Mouse (Mus musculus) kidney, postnatal 36 days (tissue): ENCODE results near the gene Fhl2.

ENCODE experiments used
- DNase-seq, 2 experiments: peaks; one replicate each; pipeline ENCODE4 v3.0.0; 2021 to 2022; ENCODE audit warnings: mixed read lengths in 2 of 2

Gene Fhl2

GRCm38 (mm10) chr1:43196661-43197241 is at the start of gene Fhl2:
TSS of gene Fhl2 (minus strand) at chr1:43196984.
- no peak for DNase-seq

DNA sequence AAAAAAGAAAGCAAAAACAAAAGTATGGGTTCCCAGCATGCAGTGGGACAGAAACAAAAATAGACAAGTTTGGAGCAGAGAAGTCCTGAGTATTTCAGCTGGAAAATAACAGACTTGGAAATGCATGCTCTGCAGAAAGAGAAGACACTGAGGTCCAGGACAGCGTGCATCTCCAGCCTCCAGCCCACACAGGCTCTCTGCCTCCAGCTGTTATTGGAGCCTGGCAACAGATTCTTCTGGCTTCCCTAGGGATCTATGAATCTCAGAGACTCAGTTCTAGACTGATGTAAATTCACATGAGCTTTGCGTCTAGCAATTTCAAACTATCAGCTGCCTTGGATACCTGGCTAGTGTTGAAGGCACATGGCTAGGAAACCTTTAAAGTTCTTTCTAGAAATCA is 48.2 kb upstream of the Fhl2 start:
- DNase-seq, result peak; percentile 34 to 54

- DNase-seq, result no peak
Measured at GRCm38 (mm10) chr1:43241208-43241607, 44.4 kb upstream of the Fhl2 start.

DNA sequence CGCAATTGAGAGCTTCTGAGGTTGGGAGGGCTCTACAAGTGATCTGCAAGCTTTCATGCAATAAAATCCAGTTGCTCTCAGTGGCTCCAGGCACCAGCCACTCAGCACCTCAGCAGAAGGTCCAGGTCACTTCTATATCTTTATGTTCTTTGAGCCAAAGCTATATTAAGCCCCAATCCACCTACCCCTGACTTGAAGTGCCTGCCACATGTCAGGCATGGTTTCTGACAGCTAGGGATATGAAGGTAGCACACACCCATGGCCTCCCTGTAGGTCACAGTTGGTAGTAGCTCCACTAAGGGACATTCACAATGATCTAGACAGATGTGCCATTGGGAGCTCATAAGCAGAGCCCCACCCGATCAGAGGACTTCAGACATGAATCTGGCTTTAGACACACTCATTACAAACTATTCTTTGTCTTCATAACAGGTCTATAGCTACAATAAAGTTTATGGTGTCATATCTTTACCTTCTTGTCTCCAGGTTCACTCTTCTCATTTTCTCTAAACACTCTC is 43.1 kb upstream of the Fhl2 start:
- no peak for DNase-seq

GRCm38 (mm10) chr1:43238471-43238870 is 41.7 kb upstream of the Fhl2 start:
- no peak for DNase-seq

DNA sequence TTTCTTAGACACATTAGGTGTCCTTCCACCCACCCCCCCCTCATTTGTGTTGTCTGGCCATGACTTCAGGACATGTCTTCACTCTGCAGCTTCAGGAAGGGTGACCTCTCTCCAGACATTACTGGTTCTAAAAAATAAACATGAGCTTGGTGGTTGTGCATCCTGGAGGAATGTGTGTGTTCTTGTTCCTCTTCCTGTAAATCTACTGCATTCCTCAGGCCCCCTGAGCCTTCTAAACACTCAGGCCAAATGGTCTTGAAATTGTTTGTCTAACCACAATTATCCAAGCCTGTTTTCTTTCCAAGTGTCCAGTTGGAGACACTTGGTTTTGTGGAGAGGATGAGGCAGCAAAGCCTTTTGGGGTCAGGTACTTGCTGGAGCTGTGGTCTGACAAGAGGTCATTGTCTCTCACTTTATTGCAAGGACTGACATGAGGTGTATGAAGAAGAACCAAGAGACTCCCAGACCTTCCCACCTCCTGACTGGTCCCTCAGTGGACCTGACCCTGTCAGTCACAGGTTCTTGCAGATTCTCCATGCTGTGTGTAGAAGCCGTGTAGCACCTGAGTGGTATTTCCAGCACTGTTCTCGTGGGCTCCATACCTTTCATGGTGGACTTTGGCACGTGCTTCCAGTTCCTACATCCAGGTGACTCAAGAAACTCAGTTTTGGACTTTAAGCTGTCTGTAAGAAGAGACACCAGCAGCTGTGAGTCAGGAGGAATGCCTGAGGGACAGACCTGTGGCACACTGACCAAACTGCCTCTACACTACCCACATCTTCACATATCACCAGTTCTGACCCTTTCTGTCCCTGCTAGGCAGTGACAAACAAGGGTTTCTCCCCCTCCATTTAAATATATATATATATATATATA is 40.8 kb upstream of the Fhl2 start:
- DNase-seq, result no peak

- no peak for DNase-seq
Measured at GRCm38 (mm10) chr1:43225531-43226151, 28.9 kb upstream of the Fhl2 start.

DNA sequence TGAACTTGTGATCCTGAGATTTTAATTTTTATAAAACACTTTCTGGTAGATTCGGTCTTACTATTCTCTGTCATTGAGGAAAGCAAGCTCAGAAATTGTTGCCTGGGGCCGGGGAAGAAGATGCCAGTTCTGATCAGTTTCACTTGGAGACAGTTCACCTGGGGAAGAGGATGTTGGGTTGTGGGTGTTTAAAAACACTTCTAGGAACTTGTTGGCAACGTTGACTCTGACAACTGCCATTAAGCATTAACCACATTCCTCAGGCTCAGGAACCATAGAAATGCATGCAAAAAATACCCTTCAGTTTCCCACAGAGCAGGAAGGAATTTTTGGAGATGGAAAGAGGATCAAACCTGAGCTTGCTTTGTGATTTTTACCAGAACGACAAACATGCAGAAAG is 28.2 kb upstream of the Fhl2 start:
- peak; percentile 35 to 74 for DNase-seq

DNA sequence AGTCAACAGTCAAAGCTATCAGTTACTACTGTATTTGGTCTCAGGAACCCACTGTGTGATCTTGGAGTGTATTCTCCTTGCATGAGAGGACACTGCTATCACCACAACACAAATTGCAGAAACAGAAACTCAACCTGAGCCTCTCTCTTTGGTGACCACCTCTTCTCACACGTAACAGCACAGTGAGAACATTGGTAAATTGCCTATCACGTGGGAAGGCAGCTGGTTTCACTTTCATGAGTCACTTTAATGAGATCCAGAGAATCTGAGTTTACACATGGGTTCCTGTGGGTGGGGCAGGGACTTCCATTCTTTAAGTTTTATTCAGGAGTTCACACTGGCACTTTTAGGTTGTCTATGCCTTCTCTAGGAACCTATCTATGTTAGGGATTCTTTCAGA is 27.4 kb upstream of the Fhl2 start:
- peak in 1 of 2 experiments; percentile 29 for DNase-seq

DNA sequence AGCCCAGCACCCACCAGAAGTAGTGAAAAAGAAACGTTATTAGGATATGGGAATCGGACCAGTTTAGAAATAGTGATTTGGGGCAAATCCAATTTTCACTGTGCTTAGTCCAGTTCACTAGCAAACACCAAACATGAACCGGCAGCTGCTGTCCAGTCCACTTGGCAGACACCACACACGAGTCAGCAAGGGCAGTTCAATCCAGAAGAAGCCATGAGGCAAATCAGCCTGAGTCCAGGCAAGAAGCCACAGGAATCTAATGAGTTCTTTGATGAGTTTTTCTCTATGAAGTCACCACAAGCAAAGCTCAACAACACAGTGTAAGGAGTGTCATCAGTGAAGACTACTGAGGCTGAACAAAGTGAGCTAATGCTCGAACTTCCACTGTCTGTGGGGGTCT is 26.3 kb upstream of the Fhl2 start:
- DNase-seq, result peak in 1 of 2 experiments; percentile 35

- no peak for DNase-seq
Measured at GRCm38 (mm10) chr1:43218016-43218680, 21.4 kb upstream of the Fhl2 start.

DNA sequence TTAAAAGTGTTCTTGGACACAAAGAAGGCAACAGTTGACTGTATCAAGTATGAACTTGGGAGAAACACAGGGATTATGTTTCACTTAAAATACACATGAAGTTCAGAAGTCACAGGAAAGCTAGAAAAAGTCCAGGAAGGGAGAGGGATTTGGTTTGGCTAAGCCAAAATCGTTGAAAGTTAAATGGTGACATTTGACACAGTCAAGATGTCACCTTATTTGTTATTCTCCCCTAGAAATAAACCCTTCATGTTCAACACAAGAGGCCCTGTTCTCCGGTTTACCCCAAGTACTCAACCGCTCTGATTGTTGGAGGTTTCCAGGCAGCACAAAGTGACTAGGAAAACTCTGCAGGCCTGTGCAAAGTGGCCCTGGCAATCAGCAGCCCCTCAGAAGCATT is 18.8 kb upstream of the Fhl2 start:
- DNase-seq, result no peak

DNA sequence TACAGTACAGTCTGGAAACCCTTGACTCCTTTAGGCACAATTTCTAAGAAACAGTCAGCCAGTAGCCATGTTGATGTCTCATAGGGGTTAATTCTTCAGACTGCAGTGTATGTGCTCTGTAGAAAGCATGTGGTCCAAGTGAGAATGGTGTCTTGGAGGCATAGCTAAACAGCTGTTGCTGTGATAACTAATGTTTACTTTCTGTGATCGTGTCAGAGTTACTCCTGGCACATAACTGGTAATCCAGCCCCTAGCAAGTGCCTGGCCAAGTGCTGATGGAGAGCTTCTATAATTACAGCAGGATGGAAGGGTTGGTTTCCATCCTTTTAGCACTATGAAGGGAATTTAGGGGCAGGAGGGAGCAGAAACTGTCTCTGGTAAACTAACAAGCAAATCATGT is 14.5 kb upstream of the Fhl2 start:
- no peak for DNase-seq

DNA sequence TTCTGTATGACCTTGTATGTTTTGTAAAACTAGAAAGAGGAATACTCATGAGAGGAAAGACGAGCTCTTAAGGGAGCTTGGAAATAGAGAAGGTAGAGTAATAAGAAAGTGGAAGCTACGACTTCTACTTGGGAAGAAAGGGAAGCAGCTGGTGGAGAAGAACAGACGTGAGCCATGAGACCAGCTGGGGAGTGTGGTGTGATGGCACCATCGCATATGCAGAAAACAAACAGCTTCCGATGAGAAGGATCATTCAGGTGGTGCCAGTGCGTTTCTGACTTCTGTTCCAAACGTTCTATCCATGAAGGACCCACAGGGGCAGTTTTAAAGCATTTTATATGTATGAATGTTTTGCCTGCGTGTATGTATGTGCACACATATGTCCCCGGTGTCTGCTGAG is 13.5 kb upstream of the Fhl2 start:
- no peak for DNase-seq

DNA sequence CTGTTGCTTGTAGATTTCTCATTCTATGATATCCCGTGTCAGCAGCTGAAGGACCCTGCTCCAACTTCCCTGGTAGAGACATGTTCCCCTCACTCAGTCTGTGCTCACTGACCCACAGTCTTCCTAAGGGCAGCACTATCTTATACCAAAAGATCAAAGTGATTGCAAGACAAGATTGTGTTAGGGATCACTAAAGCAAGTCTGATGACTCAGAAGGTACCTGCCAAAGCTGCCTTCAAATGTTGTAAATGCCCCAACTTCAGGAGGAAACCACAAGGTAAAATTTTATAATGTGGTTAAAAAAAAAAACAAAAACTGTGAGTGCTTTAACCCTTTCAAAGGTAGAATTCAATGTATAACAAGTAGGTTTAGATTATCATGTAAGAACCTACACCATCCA is 10.4 kb upstream of the Fhl2 start:
- DNase-seq, result no peak

DNA sequence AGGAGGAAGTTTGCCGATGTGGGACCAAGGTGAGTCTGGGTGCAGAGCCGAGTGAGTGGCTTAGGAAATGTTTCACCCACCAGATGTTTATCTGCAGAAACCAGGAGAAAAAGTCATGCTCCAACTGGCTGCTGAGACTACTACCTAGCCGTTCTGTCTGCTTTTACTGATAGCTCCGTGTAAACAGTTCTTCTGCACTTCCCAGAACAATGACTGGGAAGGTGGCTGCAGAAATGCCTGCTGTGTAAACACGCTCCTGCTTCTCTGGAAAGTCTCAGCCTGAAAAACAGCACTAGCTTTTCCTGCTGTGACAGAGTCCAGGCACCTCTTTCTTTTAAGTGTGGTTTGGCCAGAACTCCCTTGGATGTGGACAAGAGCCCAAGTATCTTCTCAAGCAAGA is 6.5 kb upstream of the Fhl2 start:
- no peak for DNase-seq

DNA sequence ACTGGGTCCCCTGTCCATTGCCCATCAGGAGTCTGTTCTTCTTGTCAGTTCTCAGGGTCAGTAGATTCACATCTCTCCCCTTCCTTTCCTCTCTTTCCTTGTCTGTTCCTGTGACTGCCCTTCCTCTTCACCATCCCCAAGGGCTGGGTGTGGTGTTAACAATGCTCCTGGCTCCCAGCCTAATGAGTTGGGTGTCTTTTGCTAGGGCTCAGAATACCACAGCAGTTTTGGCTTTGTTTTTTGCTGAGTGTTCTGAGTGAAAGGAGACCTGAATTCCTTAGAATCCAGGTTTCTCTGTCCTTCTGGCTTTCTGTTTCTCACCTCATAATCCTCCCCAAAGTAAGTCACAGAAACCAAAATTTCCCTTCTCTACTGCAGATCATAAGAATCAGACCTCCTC is 5.4 kb upstream of the Fhl2 start:
- DNase-seq, result no peak

GRCm38 (mm10) chr1:43201796-43202195 is 5.0 kb upstream of the Fhl2 start:
- no peak for DNase-seq

DNA sequence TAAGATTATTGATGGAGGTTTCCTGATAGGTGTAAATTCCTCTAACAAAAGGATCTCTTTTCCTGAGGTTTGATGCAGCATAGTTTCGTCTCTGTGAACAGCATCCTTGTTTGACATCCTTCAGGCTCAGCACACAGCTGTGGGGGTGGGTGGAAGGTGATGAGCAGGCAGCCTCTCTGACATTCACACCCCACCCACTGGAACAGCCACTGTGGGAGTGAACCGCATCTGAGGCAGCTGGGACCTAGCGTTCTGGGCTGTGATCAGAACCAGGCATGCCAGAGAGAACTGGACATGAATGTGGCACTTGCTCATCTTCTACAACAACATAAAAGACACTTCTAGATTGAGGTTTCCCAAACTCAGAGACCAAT is 3.1 kb upstream of the Fhl2 start:
- DNase-seq, result no peak

DNA sequence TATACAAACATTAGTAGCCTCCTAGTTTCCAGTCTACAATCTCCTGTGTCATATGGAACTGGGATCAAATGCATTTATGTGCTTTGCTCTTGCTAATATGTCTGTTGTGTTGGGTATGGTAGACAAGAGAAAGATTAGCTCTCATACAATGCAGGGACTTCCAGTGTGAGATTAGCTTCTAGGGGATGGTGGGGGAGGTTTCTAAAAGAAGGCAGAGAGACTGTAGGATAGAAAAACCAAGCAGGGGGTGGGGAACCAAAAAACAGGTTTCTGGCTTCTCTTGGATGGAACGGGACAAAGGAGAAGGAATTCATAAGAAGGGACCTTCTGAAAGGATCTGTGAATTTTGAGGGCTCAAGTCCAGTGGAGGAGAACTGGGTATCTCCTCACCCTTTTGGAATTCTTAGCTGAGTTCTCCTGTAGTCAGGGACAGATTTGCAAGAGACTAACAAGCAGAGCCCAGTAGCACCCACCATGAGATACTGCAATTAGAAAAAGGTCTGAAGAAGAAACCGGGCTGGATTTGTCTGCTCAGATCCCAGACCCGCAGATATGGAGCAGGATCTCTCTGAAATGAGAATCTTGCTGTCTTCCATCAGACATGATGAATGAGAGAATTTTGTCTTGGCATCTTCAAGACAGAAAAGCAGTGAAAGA is 2.6 kb upstream of the Fhl2 start:
- DNase-seq, result no peak

DNA sequence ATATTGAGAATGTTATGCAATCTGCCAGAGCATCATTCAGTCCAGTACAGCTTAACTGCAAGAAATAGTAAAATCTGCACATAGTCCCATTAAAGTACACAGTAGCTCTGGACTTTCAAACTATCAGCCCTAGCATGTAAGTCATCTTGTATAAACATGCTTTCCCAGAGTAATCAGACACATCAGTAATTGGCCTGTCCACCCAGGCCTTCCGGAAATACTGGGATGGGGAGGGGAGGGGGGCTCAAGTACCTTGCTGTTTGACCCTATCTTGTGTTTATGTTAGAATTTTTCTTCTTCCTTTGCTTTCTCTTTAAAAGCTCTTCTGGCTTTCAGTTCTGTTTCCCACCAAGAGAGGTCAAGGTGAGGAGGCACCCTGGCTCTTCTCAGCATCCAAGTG is 725 bp downstream of the Fhl2 start:
- no peak for DNase-seq

DNA sequence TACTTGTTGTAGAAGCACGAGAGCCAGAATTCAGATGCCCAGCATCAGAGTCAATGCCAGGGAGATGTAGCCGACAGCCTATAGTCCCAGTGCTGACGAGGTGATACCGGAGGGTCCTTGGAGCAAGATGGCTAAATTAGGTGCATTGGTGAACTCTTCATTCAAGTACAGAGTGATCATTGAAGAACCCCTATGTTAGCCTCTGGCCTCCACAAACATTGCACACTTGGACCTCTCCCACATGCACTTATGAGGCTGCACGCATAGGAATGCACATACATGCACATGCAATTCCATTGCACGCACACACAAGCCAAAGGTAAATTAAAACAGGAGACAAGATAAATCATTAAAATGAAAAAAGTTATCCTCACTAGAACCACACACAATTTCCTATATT is 3.4 kb downstream of the Fhl2 start:
- no peak for DNase-seq

GRCm38 (mm10) chr1:43192471-43192870 is 4.3 kb downstream of the Fhl2 start:
- DNase-seq, result peak; percentile 19 to 45
